Mouse (Mus musculus) right cerebral cortex, adult 2 months (tissue): ENCODE results near the gene Kcmf1.
"Not testable (repeated sequence)": the region's sequence is repeated elsewhere in the genome, so short reads cannot be mapped to it uniquely, and the experiment has no call there.

Source experiments
- DNase-seq, 2 experiments: peaks; one replicate each; pipeline ENCODE4 v3.0.0; 2021 to 2022; ENCODE audit warnings: low spot score in 2 of 2

The Kcmf1 gene

GRCm38 (mm10) chr6:72841986-72842502 lies 57.7 kb downstream of the Kcmf1 start:
- DNase-seq = no peak

- no peak for DNase-seq
Measured at GRCm38 (mm10) chr6:72840867-72841780, 58.7 kb downstream of the Kcmf1 start.

GRCm38 (mm10) chr6:72837756-72838155 lies 62.0 kb downstream of the Kcmf1 start:
- no peak for DNase-seq

GRCm38 (mm10) chr6:72834518-72834917 lies 65.3 kb downstream of the Kcmf1 start:
- DNase-seq = no peak

- DNase-seq = no peak
Measured at GRCm38 (mm10) chr6:72831858-72832257, 67.9 kb downstream of the Kcmf1 start.

GRCm38 (mm10) chr6:72831276-72831675 lies 68.5 kb downstream of the Kcmf1 start:
- DNase-seq = peak; percentile 64 to 72

GRCm38 (mm10) chr6:72828857-72829256 lies 70.9 kb downstream of the Kcmf1 start:
- no peak for DNase-seq

GRCm38 (mm10) chr6:72828037-72828436 lies 71.7 kb downstream of the Kcmf1 start:
- DNase-seq = not testable (repeated sequence)

GRCm38 (mm10) chr6:72825762-72826161 lies 74.0 kb downstream of the Kcmf1 start:
- no peak for DNase-seq

GRCm38 (mm10) chr6:72824971-72825737 lies 74.6 kb downstream of the Kcmf1 start:
- no peak for DNase-seq

GRCm38 (mm10) chr6:72813456-72813855 lies 86.3 kb downstream of the Kcmf1 start:
- DNase-seq = no peak

- DNase-seq = no peak
Measured at GRCm38 (mm10) chr6:72810248-72810647, 89.5 kb downstream of the Kcmf1 start.

GRCm38 (mm10) chr6:72809522-72810149 lies 90.1 kb downstream of the Kcmf1 start:
- DNase-seq = no peak

GRCm38 (mm10) chr6:72808342-72808741 lies 91.4 kb downstream of the Kcmf1 start:
- no peak for DNase-seq

- no peak for DNase-seq
Measured at GRCm38 (mm10) chr6:72803669-72804068, 96.1 kb downstream of the Kcmf1 start.

GRCm38 (mm10) chr6:72802119-72802518 lies 97.7 kb downstream of the Kcmf1 start:
- DNase-seq = no peak

GRCm38 (mm10) chr6:72800641-72801040 lies 99.1 kb downstream of the Kcmf1 start:
- no peak for DNase-seq

- no peak for DNase-seq
Measured at GRCm38 (mm10) chr6:72797763-72798162, 102.0 kb downstream of the Kcmf1 start.

- DNase-seq = no peak
Measured at GRCm38 (mm10) chr6:72795444-72795843, 104.3 kb downstream of the Kcmf1 start.

- no peak for DNase-seq
Measured at GRCm38 (mm10) chr6:72794870-72795269, 104.9 kb downstream of the Kcmf1 start.

GRCm38 (mm10) chr6:72792641-72793040 lies 107.1 kb downstream of the Kcmf1 start:
- DNase-seq = no peak
